Mouse (Mus musculus) bone marrow macrophage, adult 2 months (primary cell): ENCODE results near the gene Ctrc.

Experiments
- CTCF ChIP-seq: IDR thresholded peaks from 2 replicates; pipeline ENCODE4 v1.5.1; 2012; ENCODE audit warnings: low read depth, mild to moderate bottlenecking, low read length, moderate library complexity
- POLR2A ChIP-seq: IDR thresholded peaks from 2 replicates; pipeline ENCODE4 v1.6.1; 2012; ENCODE audit warnings: mild to moderate bottlenecking, low read depth, low read length, borderline replicate concordance

GRCm38 (mm10) chr4:141769501-141770160, 76.5 kb downstream of the Ctrc start:
- no peak for TF ChIP-seq CTCF
- no peak for TF ChIP-seq POLR2A
